Mouse (Mus musculus): Measurements from ENCODE around the gene Syf2. TPM values are rescaled to one million over a fixed set of nuclear protein-coding genes. Genes with fewer than 3 reads are reported as not detected.

Gene Syf2
- total and polyA plus RNA-seq, 2 experiments from 2014 or later = 45.3 to 69.4 TPM

DNA sequence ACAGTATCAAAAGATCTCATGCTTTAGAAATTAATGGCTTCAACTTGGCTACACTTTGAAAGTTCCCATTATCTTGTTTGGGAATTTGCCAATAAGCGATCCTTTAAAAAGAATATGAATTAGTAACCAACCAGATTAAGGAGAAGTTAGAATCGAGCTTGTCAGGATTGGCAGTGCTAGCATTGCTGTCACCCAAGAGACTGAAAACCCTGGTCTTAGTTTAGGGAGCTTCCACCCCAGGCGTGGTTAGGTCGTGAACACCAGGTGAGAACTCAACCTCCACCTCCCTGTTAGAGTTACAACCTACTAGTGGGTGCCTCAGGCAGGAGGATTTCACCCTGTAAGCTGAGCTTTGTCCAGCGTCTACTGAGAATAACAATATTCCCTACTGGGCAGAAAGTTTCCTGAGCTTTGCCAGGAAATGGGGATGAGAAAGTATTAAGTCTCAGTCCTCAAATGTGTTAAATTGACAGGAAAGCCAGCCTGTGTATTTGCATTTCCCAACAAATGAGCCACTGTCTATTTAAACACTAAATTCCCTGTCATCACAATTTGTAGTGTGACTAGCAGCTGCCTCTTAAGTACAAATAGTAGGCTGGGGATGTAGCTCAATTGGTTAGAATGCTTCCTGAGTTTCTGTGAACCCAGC, 2.8 kb upstream of the Syf2 start:
- ATAC-seq (ENCODE audit: low FRiP score) (no peak), DNase-seq (ENCODE audit: low spot score) (no peak)
- WGBS = 70% methylated on average over 5 of the region's 5 CpGs
- H3K36me3 ChIP-seq (ENCODE audit: insufficient read depth, low read length) = peaks cover 26% of the 10 kb centered on the region
- H3K27ac ChIP-seq (ENCODE audit: low read depth, low read length) = no peak overlapping the region
- H3K9ac ChIP-seq (replicated peaks; ENCODE audit: low read length, poor library complexity, severe bottlenecking) = no peak overlapping the region
- H3K4me1 ChIP-seq (ENCODE audit: insufficient read depth, low read length) = peaks cover 3% of the 10 kb centered on the region; the same call in 1 of the 2 replicates
- TF ChIP-seq CTCF (IDR thresholded peaks at IDR 0.05) = no peak
- no peak overlapping the region for H3K4me2 ChIP-seq (ENCODE audit: low read depth, low read length, poor library complexity, severe bottlenecking)
- H3K4me3 ChIP-seq (ENCODE audit: low read depth, low read length) = no peak overlapping the region
- H3K27me3 ChIP-seq (ENCODE audit: insufficient read depth, low read length) = no peaks in the 10 kb centered on the region
- no peaks in the 10 kb centered on the region for H3K9me3 ChIP-seq (ENCODE audit: low read length)

DNA sequence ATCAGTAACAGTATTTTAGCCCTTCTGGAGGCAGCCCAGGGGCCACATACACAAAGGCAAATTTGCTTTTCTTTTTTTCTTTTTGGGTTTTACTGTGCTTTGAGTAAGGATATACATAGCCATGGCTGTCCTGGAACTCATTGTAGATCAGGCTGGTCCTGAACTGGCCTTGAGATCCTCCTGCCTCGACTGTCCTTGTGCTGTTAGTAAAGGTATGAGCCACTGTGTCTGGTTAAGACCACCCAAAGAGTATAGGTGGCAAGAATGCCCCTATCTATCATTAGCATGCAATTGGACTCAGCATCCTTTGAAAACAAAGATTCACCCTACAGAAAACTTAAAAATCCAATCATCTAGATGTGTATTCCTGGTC, 2.2 kb upstream of the Syf2 start:
- WGBS = 91% methylated on average over 1 of the region's 1 CpGs
- H3K4me3 ChIP-seq (ENCODE audit: low read depth, low read length) = no peak overlapping the region
- peaks cover 3% of the 10 kb centered on the region; the same call in 1 of the 2 replicates for H3K4me1 ChIP-seq (ENCODE audit: insufficient read depth, low read length)
- no peak overlapping the region for H3K4me2 ChIP-seq (ENCODE audit: low read depth, low read length, poor library complexity, severe bottlenecking)
- peaks cover 31% of the 10 kb centered on the region for H3K36me3 ChIP-seq (ENCODE audit: insufficient read depth, low read length)
- ATAC-seq (ENCODE audit: low FRiP score) (no peak), DNase-seq (ENCODE audit: low spot score) (no peak)
- no peaks in the 10 kb centered on the region for H3K9me3 ChIP-seq (ENCODE audit: low read length)
- no peak for TF ChIP-seq CTCF (IDR thresholded peaks at IDR 0.05)
- H3K9ac ChIP-seq (replicated peaks; ENCODE audit: low read length, poor library complexity, severe bottlenecking) = no peak overlapping the region
- H3K27ac ChIP-seq (ENCODE audit: low read depth, low read length) = no peak overlapping the region
- no peaks in the 10 kb centered on the region for H3K27me3 ChIP-seq (ENCODE audit: insufficient read depth, low read length)

DNA sequence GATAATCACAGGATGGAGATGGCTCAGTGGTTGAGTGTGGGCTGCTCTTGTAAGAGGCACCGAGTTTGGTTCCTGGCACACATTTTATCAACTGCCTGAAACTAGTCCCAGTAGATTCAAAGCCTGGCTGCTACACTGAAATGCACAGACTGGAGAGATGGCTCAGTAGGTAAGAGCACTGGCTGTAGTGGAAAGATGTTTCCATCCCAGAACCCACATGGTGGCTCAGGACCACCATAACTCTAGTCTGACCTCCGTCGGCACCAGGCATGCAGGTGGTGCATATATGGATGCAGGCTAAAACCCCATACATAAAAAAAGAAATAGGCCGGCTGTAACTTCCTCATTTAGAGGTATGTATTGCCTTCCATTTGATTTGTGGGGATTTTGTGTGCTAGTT, 1.2 kb upstream of the Syf2 start:
- 81% methylated on average over 4 of the region's 4 CpGs for whole genome bisulfite sequencing
- Histone ChIP-seq H3K36me3 (ENCODE audit: insufficient read depth, low read length) (peaks cover 38% of the 10 kb centered on the region), H3K4me2 (ENCODE audit: low read depth, low read length, poor library complexity, severe bottlenecking) (no peak overlapping the region), H3K27ac (ENCODE audit: low read depth, low read length) (no peak overlapping the region), H3K4me1 (ENCODE audit: insufficient read depth, low read length) (peaks cover 3% of the 10 kb centered on the region; the same call in 1 of the 2 replicates), H3K9me3 (ENCODE audit: low read length) (no peaks in the 10 kb centered on the region), H3K27me3 (ENCODE audit: insufficient read depth, low read length) (no peaks in the 10 kb centered on the region), H3K4me3 (ENCODE audit: low read depth, low read length) (no peak overlapping the region), H3K9ac (replicated peaks; ENCODE audit: low read length, poor library complexity, severe bottlenecking) (no peak overlapping the region)
- TF ChIP-seq CTCF (IDR thresholded peaks at IDR 0.05) = no peak
- ATAC-seq (ENCODE audit: low FRiP score) (no peak), DNase-seq (ENCODE audit: low spot score) (no peak)

DNA sequence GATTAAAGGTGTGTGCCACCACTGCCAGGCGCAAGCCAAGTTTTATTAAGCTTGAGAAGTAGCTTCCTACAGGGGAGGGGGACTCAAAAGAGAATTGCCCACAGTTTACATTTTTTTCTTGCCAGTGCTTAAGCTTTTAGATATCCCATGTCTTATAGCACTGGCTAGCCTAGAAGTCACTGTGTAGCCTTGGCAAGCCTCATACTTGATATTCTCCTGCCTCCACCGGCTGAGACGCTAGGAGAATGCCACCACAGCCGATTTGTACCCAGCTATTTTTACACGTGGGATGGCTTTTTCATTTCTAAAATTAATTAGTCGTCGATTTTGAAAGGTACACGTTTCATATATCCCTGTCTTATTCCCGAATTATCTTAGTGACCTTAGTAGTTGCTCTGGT, 508 bp upstream of the Syf2 start:
- peaks cover 45% of the 10 kb centered on the region for H3K36me3 ChIP-seq (ENCODE audit: insufficient read depth, low read length)
- peak overlapping the region; percentile 74 for H3K4me3 ChIP-seq (ENCODE audit: low read depth, low read length)
- H3K4me1 ChIP-seq (ENCODE audit: insufficient read depth, low read length) = peaks cover 2% of the 10 kb centered on the region; the same call in 1 of the 2 replicates
- no peaks in the 10 kb centered on the region for H3K27me3 ChIP-seq (ENCODE audit: insufficient read depth, low read length)
- WGBS = 26% methylated on average over 9 of the region's 9 CpGs
- H3K27ac ChIP-seq (ENCODE audit: low read depth, low read length) = 0 out of 2 replicates have a peak overlapping the region, but pooled peaks have one; percentile 19
- H3K9ac ChIP-seq (replicated peaks; ENCODE audit: low read length, poor library complexity, severe bottlenecking) = no peak overlapping the region; the same call in 1 of the 2 replicates
- DNase-seq (ENCODE audit: low spot score) (no peak), ATAC-seq (ENCODE audit: low FRiP score) (no peak)
- TF ChIP-seq CTCF (IDR thresholded peaks at IDR 0.05) = no peak
- peak overlapping the region; percentile 81 for H3K4me2 ChIP-seq (ENCODE audit: low read depth, low read length, poor library complexity, severe bottlenecking)
- no peaks in the 10 kb centered on the region for H3K9me3 ChIP-seq (ENCODE audit: low read length)

DNA sequence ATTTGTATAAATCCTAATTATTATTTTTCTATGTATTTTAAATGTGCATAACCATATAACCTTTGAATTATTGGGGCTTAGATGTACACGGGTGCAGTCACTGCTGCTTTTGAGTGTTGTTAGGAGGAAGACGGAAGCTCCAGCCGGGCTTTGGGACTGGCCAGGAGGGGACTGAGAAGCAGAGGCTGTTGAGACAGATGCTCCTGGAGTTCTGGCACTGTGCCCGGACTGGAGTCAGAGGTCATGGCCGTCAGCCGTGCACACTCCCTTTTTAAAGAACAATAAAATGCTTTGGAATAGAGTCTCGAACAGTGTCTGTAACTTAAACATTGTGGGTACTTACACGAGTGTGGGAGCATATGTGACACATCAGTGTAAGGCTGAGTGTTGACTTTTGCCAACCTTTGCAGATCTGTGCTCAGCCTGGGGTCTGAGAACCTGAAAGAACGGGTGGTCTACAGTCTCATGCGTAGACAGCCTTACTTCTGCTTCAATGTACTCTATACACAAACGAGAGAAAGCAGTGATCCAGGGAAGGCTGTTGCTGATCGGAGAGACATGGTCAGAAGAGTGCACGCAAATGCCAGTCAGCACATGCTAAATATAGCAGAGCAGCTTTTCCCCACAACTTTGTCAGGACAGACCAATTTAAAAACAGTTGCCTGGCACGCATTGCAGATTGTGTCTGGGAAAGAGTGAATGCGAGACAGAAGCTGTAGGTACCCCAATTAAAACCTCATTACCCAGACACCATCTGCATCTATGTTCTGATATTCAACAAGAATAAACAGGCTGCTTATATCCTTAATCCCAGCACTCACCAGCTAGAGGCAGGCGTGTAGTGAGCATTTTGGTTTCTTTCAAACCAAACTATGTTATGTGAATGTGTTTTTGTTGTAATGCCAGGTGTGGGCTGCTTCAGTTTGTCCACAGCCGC, 6.8 kb downstream of the Syf2 start:
- WGBS = 63% methylated on average over 17 of the region's 17 CpGs
- Histone ChIP-seq H3K4me2 (ENCODE audit: low read depth, low read length, poor library complexity, severe bottlenecking) (no peak overlapping the region), H3K27me3 (ENCODE audit: insufficient read depth, low read length) (0 out of 2 replicates have a peak, but pooled peaks cover 2% of the 10 kb centered on the region), H3K36me3 (ENCODE audit: insufficient read depth, low read length) (peaks cover 37% of the 10 kb centered on the region), H3K9ac (replicated peaks; ENCODE audit: low read length, poor library complexity, severe bottlenecking) (no peak overlapping the region), H3K4me1 (ENCODE audit: insufficient read depth, low read length) (no peaks in the 10 kb centered on the region), H3K27ac (ENCODE audit: low read depth, low read length) (no peak overlapping the region), H3K9me3 (ENCODE audit: low read length) (no peaks in the 10 kb centered on the region), H3K4me3 (ENCODE audit: low read depth, low read length) (no peak overlapping the region)
- DNase-seq (ENCODE audit: low spot score) = no peak
- no peak for TF ChIP-seq CTCF (IDR thresholded peaks at IDR 0.05)
- no peak for ATAC-seq (ENCODE audit: low FRiP score)

DNA sequence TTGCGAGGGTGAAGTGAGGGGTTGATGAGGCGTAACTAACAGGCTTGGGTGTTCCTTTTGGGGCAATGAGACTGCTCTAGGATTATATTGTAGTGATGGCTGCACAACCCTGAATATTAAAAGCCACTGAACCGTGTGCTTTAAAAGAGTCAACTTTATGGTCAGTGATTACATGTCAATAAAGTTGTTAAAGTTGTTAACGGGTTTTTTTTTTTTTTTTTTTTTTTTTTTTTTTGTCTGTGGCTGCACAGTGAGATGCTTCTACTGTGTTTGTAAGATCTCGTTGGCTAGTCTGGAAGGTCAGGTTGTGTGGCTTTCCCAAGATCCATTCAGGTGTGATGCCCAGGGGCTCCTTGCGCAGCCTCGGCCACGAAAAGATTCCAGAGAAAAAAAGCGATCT, 9.2 kb downstream of the Syf2 start:
- no peak for TF ChIP-seq CTCF (IDR thresholded peaks at IDR 0.05)
- Histone ChIP-seq H3K9me3 (ENCODE audit: low read length) (no peaks in the 10 kb centered on the region), H3K4me1 (ENCODE audit: insufficient read depth, low read length) (no peaks in the 10 kb centered on the region), H3K27ac (ENCODE audit: low read depth, low read length) (no peak overlapping the region), H3K27me3 (ENCODE audit: insufficient read depth, low read length) (peaks cover 5% of the 10 kb centered on the region; the same call in 1 of the 2 replicates), H3K9ac (replicated peaks; ENCODE audit: low read length, poor library complexity, severe bottlenecking) (no peak overlapping the region), H3K36me3 (ENCODE audit: insufficient read depth, low read length) (peaks cover 18% of the 10 kb centered on the region), H3K4me3 (ENCODE audit: low read depth, low read length) (no peak overlapping the region), H3K4me2 (ENCODE audit: low read depth, low read length, poor library complexity, severe bottlenecking) (no peak overlapping the region)
- WGBS = 43% methylated on average over 9 of the region's 9 CpGs
- DNase-seq (ENCODE audit: low spot score) = no peak
- no peak for ATAC-seq (ENCODE audit: low FRiP score)

All from midbrain, postnatal 0 days (tissue).